Mouse (Mus musculus) heart, adult 8-10 months (tissue): ENCODE data around the gene B4galt4. TPM values are rescaled to one million over a fixed set of nuclear protein-coding genes. Genes with fewer than 3 reads are reported as not detected.

Experiments used
- total RNA-seq, 4 experiments: library from RNA; stranded (reverse); gene quantifications; 2 replicates each; pipeline ENCODE4 v1.2.4; 2022

B4galt4 gene
- total RNA-seq, 4 experiments from 2014 or later = 7.2 to 11.7 (median 9.6) TPM

Other genes with a start within 250 kb of the B4galt4 start
- gene Timmdc1, start 219.6 kb upstream of the B4galt4 start, total RNA-seq = 10 to 100 TPM; 63.6 to 71.6 (median 66.7) TPM
- gene Poglut1, start 192.0 kb upstream of the B4galt4 start, total RNA-seq = 10 to 100 TPM; 10.7 to 12.3 (median 11.2) TPM
- gene Tmem39a, start 183.6 kb upstream of the B4galt4 start, total RNA-seq = 10 to 100 TPM; 16.0 to 23.6 (median 17.4) TPM
- 10 to 100 TPM; 32.9 to 44.3 (median 39.1) TPM for gene Arhgap31, start 29.0 kb upstream of the B4galt4 start, total RNA-seq
- 1 to 10 TPM; 2.8 to 6.2 (median 4.2) TPM for gene Upk1b, start 58.1 kb downstream of the B4galt4 start, total RNA-seq
- not detected for gene 4930435E12Rik, start 86.5 kb downstream of the B4galt4 start, total RNA-seq
- gene Igsf11, start 150.4 kb downstream of the B4galt4 start, total RNA-seq = under 1 TPM; 0.57 to 0.75 (median 0.66) TPM